Mouse (Mus musculus) lung, postnatal 0 days (tissue): ENCODE data around the gene Calm3.

Source experiments
- CTCF ChIP-seq: IDR thresholded peaks from 2 replicates; pipeline ENCODE4 v1.5.1; 2016; ENCODE audit warnings: antibody characterized with exemption, mild to moderate bottlenecking
- EP300 ChIP-seq: IDR thresholded peaks from 2 replicates; pipeline ENCODE4 v1.6.1; 2016; ENCODE audit warnings: antibody characterized with exemption, mild to moderate bottlenecking, control low read depth

- TF ChIP-seq CTCF, result no peak
- TF ChIP-seq EP300, result no peak
Measured at GRCm38 (mm10) chr7:16961678-16962077, 37.8 kb upstream of the Calm3 start.
